8 mouse cellular contexts compared by ENCODE assay signal in the genomic region with DNA sequence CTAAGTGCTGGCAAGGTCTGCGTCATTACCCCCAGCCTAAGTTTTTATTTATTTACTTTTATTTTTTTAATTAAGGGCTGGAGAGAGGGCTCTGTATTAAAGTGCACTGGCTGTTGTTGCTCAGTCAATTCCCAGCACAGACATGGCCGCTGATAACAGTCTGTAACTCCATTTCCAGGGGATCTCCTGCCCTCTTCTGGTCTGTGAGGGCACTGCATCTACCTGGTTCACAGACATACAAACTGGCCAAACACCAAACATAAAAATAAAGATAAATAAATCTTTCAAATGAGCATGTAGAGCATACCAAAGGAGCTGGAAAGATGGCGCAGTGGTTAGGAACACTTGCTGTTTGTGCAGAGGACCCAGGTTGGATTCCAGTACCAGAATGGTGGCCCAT. TPM values are rescaled to one million over a fixed set of nuclear protein-coding genes. Genes with fewer than 3 reads are reported as not detected.
DNase-seq lines count a peak whose midpoint lies in the region; ATAC-seq and TF ChIP-seq lines count a peak whose summit lies in the region.

No protein-coding gene starts in this region.

- no peak overlapping the region for H3K4me2 ChIP-seq in midbrain, embryonic 11.5 days

- 87% methylated on average over 3 of the region's 3 CpGs for WGBS in midbrain, embryonic 11.5 days
- WGBS in midbrain, embryonic 10.5 days = 89% methylated on average over 3 of the region's 3 CpGs

- no peaks in the 10 kb centered on the region for H3K4me1 ChIP-seq in midbrain, embryonic 11.5 days (ENCODE audit: control insufficient read depth, insufficient read depth, low read length)
- no peaks in the 10 kb centered on the region for H3K4me1 ChIP-seq in midbrain, embryonic 10.5 days
- H3K4me1 ChIP-seq in cortical plate, adult 2 months (ENCODE audit: control insufficient read depth, insufficient read depth, low read length) = no peaks in the 10 kb centered on the region

- no peak overlapping the region for H3K9ac ChIP-seq in midbrain, embryonic 11.5 days (ENCODE audit: low read length)

- no peaks in the 10 kb centered on the region for H3K27me3 ChIP-seq in midbrain, embryonic 11.5 days (ENCODE audit: control insufficient read depth, insufficient read depth, low read length)
- H3K27me3 ChIP-seq in midbrain, embryonic 10.5 days (ENCODE audit: low read depth, poor library complexity, severe bottlenecking) = no peaks in the 10 kb centered on the region
- H3K27me3 ChIP-seq in splenic B cell, adult 2 months (ENCODE audit: control insufficient read depth, insufficient read depth, low read length, poor library complexity, severe bottlenecking) = no peaks in the 10 kb centered on the region

- ATAC-seq in midbrain, embryonic 11.5 days (ENCODE audit: low FRiP score) = no peak

- DNase-seq in embryo, embryonic 10 days (ENCODE audit: low spot score) = peak; percentile 29
- no peak for DNase-seq in embryo, embryonic 11 days
- peak; percentile 73 for DNase-seq in midbrain, embryonic 11.5 days (ENCODE audit: low spot score, missing footprints)
- DNase-seq in midbrain, embryonic 10.5 days (ENCODE audit: low spot score) = no peak
- DNase-seq in splenic B cell, adult 2 months (ENCODE audit: low read depth, low spot score) = peak; percentile 66
- no peak for DNase-seq in frontal cortex, postnatal 10 days (ENCODE audit: low spot score in 2 of 2)
- no peak for DNase-seq in left cerebral cortex, adult 9 months (ENCODE audit: low spot score in 2 of 2)

- H3K36me3 ChIP-seq in midbrain, embryonic 11.5 days (ENCODE audit: control insufficient read depth, insufficient read depth, low read length) = peaks cover 14% of the 10 kb centered on the region
- H3K36me3 ChIP-seq in midbrain, embryonic 10.5 days = peaks cover 88% of the 10 kb centered on the region
- peaks cover 7% of the 10 kb centered on the region for H3K36me3 ChIP-seq in splenic B cell, adult 2 months (ENCODE audit: control insufficient read depth, insufficient read depth, low read length, poor library complexity, severe bottlenecking)

- TF ChIP-seq POLR2A in cortical plate, adult 2 months (IDR thresholded peaks at IDR 0.05; ENCODE audit: extremely low read depth, insufficient read depth, low read length) = no peak

- TF ChIP-seq CTCF in cortical plate, adult 2 months (IDR thresholded peaks at IDR 0.05; ENCODE audit: extremely low read depth, insufficient read depth, low read length) = peak; percentile 38

- no peak overlapping the region for H3K27ac ChIP-seq in midbrain, embryonic 11.5 days (ENCODE audit: low read depth, low read length)
- H3K27ac ChIP-seq in midbrain, embryonic 10.5 days (replicated peaks) = no peak overlapping the region
- no peak overlapping the region for H3K27ac ChIP-seq in cortical plate, adult 2 months (ENCODE audit: insufficient read depth, low read length)

- no peaks in the 10 kb centered on the region for H3K9me3 ChIP-seq in midbrain, embryonic 11.5 days (ENCODE audit: control insufficient read depth, low read length)
- H3K9me3 ChIP-seq in midbrain, embryonic 10.5 days (replicated peaks) = no peaks in the 10 kb centered on the region

- no peak overlapping the region for H3K4me3 ChIP-seq in midbrain, embryonic 11.5 days (ENCODE audit: low read depth, low read length)
- no peak overlapping the region for H3K4me3 ChIP-seq in midbrain, embryonic 10.5 days
- H3K4me3 ChIP-seq in cortical plate, adult 2 months (ENCODE audit: insufficient read depth, low read length) = no peak overlapping the region

RNA-seq across cellular contexts. Expression of gene Upk1a, which starts 6.6 kb away (rescaled TPM):
- polyA plus RNA-seq in midbrain, embryonic 11.5 days (2014; fragmentation: Nextera tagmentation; extraction: Ambion mirVana) = 0.67 and 1.0 TPM in 2 replicates
- polyA plus RNA-seq in midbrain, embryonic 10.5 days (2016; fragmentation: Nextera tagmentation; extraction: Ambion mirVana) = 0.44 and 0.79 TPM in 2 replicates
- 2.0 and 2.1 TPM in 2 replicates for polyA plus RNA-seq in cortical plate, adult 2 months (2012; rRNA removed)

RNA-seq across cellular contexts. Expression of gene Cox6b1, which starts 6.7 kb away (rescaled TPM):
- polyA plus RNA-seq in midbrain, embryonic 11.5 days (2014; fragmentation: Nextera tagmentation; extraction: Ambion mirVana) = 791 and 797 TPM in 2 replicates
- polyA plus RNA-seq in midbrain, embryonic 10.5 days (2016; fragmentation: Nextera tagmentation; extraction: Ambion mirVana) = 779 and 792 TPM in 2 replicates
- polyA plus RNA-seq in cortical plate, adult 2 months (2012; rRNA removed) = 1,068 and 1,150 TPM in 2 replicates

RNA-seq across cellular contexts. Expression of gene Etv2, which starts 16.4 kb away (rescaled TPM):
- not detected in 2 replicates for polyA plus RNA-seq in midbrain, embryonic 11.5 days (2014; fragmentation: Nextera tagmentation; extraction: Ambion mirVana)
- not detected in 2 replicates for polyA plus RNA-seq in midbrain, embryonic 10.5 days (2016; fragmentation: Nextera tagmentation; extraction: Ambion mirVana)
- not detected in 2 replicates for polyA plus RNA-seq in cortical plate, adult 2 months (2012; rRNA removed)

RNA-seq across cellular contexts. Expression of gene Zbtb32, which starts 20.5 kb away (rescaled TPM):
- 0.21 and 0.25 TPM in 2 replicates for polyA plus RNA-seq in midbrain, embryonic 11.5 days (2014; fragmentation: Nextera tagmentation; extraction: Ambion mirVana)
- 0.26 and 0.61 TPM in 2 replicates for polyA plus RNA-seq in midbrain, embryonic 10.5 days (2016; fragmentation: Nextera tagmentation; extraction: Ambion mirVana)
- polyA plus RNA-seq in cortical plate, adult 2 months (2012; rRNA removed) = 0.08 TPM in 1 of 2 replicates, not detected in the other

RNA-seq across cellular contexts. Expression of gene Kmt2b, which starts 30.7 kb away (rescaled TPM):
- polyA plus RNA-seq in midbrain, embryonic 11.5 days (2014; fragmentation: Nextera tagmentation; extraction: Ambion mirVana) = 10.3 and 10.7 TPM in 2 replicates
- polyA plus RNA-seq in midbrain, embryonic 10.5 days (2016; fragmentation: Nextera tagmentation; extraction: Ambion mirVana) = 7.4 and 10.6 TPM in 2 replicates
- polyA plus RNA-seq in cortical plate, adult 2 months (2012; rRNA removed) = 40.0 and 45.3 TPM in 2 replicates

Comparison
In these comparisons a context has a peak if more than half of its experiments do, and no peak if none do; other contexts are left out.
1. DNase-seq: peak in embryo, embryonic 10 days (single experiment), midbrain, embryonic 11.5 days (single experiment) and splenic B cell, adult 2 months (single experiment); none in embryo, embryonic 11 days (single experiment), midbrain, embryonic 10.5 days (single experiment), frontal cortex, postnatal 10 days (0 of 2) and left cerebral cortex, adult 9 months (0 of 2).